Mouse (Mus musculus) regulatory T cell (primary cell): ENCODE measurements around the gene Trmt1.

ENCODE experiments used
- in situ Hi-C: fragments of 300-600 bp; cut with MboI, MseI; formaldehyde crosslinking; loops from one replicate; pipeline ENCODE4 v1.15.1; 2025; ENCODE audit warnings: high pct_unique_total_duplicates

Gene Trmt1

DNA sequence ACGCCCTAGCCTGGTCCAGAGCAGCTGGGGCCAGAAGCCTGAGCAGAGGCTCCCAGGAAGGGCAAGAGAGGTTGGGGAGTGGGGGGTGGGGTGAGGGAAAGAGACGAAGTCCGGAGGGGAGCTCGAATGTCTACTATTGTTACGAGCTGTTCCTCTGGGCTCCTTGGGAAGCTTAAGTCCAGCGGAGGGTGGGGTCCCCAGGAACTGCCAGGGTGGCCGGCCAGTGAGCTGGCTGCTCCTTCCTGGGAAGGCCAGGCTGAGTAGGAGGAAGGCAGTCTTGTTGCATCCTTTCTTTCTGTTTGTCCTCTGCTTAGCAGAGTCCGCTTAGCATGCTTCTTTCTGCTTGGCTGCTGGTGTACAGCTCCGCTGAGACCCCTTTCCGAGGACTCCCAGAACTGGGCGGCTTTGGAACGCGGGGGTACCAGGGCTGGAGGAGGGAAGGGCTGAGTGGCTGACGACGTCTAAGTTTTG lies 22.0 kb downstream of the Trmt1 start:
- in situ Hi-C loops = no loop called here

- in situ Hi-C loops = no loop called here
Observed at GRCm38 (mm10) chr8:84708774-84709475, 22.8 kb downstream of the Trmt1 start.

- in situ Hi-C loops = no loop called here
Observed at GRCm38 (mm10) chr8:84709931-84710330, 23.8 kb downstream of the Trmt1 start.

DNA sequence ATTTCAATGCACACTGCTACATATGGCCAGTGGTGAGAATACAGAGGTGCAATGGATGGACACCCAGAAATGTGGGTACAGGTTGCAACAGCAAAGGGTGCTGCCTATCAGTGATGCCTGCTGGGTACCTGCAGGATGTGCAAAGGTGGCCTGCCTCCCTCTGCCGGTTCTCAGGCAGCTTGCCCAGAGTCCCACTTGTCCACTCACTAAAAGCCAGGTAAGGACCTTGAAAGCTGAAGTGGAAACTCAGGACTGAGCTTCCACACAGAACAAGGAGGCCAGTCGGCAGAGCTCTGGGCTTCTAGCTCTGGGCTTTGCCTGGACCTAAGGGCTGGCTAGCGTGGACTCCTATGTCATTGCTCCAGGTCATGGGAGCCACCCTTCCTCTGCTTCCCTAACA lies 25.2 kb downstream of the Trmt1 start:
- in situ Hi-C loops = no loop called here

- in situ Hi-C loops = no loop called here
Observed at GRCm38 (mm10) chr8:84711933-84712758, 26.0 kb downstream of the Trmt1 start.

DNA sequence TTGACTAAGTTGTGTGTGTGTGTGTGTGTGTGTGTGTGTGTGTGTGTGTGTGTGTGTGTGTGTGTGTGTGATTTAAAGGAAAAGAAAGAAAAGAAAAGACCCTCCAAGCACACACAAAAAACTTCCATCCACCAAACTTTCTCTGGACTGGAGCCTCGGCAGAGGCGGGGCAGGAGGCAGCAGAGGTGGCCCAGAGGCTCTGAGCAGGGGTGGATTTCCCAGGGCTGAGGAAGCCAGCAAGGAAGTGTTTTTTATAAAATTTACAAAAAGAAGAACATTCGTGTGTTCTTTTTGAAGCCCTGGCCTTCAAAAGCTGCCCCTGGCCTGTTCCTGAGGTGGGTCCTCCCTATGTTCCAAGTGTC lies 26.6 kb downstream of the Trmt1 start:
- in situ Hi-C loops = no loop called here

GRCm38 (mm10) chr8:84713381-84713780 lies 27.3 kb downstream of the Trmt1 start:
- in situ Hi-C loops = no loop called here

GRCm38 (mm10) chr8:84714161-84714560 lies 28.1 kb downstream of the Trmt1 start:
- in situ Hi-C loops = no loop called here

GRCm38 (mm10) chr8:84715893-84716468 lies 29.9 kb downstream of the Trmt1 start:
- in situ Hi-C loops = no loop called here

DNA sequence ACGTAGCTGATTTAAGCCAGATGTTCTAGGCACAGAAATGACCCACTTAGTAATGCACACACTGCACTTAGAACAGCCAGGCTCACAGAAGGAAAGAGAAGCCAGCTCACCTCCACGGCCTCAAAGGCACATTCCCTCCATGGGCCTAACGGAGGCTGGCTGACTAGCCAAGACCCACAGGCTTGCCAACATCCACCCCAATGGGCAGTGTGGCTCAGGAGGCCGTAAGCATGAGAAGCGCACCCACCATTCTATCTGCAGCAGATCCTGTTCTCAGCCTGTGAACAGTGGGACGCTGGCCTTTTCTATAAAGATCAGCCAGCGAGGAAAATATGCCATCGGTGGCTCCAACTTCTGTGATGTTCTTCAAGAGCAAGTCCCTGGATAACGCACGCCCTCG lies 30.7 kb downstream of the Trmt1 start:
- in situ Hi-C loops = no loop called here

DNA sequence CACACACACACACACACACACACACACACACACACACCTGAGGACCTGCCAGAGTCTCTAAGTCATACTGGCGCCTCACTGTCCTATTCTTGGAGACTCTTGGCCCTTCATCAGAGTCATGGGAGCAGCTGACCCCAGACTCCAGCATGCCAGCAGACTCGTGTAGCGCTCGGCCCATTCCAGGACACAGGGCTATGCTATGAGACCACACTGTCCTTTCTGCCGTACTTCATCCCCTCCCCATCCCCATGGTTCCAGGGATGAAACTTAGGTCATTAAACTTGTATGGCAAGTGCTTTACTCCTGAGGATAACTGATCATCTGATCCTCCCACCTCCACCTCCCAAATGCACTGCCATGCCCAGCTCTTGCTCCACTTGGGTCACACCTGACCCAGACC lies 32.4 kb downstream of the Trmt1 start:
- in situ Hi-C loops = no loop called here

DNA sequence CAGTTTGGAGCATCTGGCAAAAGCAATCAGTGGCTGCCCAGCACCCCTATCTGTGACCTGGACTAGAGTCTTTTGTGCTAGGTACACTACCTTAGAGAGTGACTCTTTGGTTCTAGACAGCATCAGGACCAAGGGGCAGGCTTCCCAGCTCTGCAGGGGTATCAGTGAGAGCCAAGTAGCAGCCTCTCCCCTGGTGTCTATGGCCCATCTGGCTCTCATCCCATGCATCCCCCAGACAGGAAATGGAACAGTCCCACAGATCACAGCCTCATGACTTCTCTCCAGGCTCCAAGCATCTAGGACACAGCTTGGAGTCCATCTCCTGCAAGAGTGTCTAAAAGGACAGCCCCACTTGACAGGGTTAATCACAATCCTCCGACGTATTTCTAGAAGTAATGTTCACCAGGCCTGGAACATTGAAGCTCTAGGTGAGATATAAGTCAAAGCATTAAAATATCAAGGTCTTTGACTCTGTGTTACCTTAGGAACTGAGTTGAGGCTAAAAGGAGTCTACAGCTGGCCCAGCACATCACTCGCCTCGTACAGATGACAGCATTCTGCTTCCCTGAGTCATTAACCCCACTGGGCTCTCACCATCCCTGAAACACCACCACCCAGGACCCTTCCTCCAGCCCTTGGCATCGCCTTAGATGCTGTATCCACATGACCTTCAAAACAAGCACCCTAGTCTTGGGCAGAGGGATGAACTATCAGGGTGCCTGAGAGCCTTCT lies 33.0 kb downstream of the Trmt1 start:
- in situ Hi-C loops = no loop called here

DNA sequence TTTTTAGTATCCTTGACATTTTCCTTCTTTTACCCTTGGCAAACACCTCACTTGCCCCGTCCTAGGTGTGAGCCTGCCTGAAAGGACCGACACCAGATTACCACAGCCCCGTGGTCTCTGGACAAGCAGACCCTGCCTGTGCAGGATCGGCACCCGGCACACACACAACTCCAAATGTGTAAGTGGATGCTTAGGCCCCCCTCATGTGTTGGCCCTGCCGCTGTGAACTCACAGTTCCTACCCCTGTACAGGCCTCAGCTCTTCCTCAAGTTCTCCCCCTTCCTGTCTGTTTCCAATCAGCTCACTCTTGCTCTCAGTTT lies 36.4 kb downstream of the Trmt1 start:
- in situ Hi-C loops = no loop called here

DNA sequence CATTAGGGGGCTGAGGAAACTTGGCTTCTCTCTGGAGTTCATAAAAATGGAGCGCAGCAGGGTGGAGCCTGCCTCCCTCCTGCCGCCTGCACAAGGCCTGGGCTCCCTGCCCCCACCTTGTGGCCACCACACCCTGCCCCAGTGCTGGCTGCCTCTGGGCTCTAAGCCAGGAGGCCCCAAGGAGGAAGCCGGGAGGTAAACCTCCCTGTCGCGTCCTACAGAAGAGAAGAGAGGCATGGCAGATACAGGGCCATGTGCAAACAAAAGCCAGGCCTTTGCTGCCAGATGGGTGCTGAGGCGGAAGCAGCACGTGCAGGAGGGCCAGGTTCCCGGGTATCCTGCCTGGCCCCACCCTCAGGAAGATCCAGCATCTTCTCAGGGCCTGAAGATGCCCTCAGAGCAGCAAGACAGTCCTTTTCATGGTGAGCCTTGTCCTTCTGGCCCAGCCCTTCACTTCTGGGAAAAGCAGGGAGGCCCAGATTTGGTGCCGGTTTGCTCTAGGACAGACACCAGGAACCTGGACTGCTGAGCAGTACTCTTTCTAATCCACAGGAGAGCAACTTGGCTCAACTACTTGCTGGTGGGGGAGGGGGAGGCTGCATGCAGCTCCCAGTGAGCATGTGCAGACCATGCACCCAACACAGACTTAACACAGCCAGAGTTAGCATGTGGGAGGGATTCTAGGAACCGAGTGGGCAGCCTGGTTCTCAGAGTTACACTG lies 36.9 kb downstream of the Trmt1 start, which contains the start of gene G430095P16Rik:
G430095P16Rik (plus strand) TSS at position 158 of the 721 bp plus-strand sequence.
- in situ Hi-C loops = no loop called here

DNA sequence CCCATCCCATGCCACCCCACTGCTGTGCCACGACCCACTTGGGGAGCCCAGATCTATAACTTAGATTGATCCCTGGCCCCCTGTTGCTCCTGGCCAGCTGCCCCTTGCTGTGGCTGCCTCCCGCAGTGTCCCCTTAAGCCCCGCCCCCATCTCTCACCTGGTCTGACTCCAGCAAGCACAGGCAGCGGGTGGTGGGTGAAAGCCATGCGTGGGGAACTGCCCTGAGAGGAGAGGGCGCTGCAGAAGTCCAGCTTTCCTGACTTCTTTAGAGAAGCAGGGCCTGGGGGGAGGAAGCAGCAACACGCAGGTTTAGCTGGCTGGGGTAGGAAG lies 37.4 kb downstream of the Trmt1 start:
- in situ Hi-C loops = no loop called here

- in situ Hi-C loops = no loop called here
Observed at GRCm38 (mm10) chr8:84724683-84725082, 38.6 kb downstream of the Trmt1 start.

- in situ Hi-C loops = no loop called here
Observed at GRCm38 (mm10) chr8:84725246-84725940, 39.3 kb downstream of the Trmt1 start.

- in situ Hi-C loops = no loop called here
Observed at GRCm38 (mm10) chr8:84725941-84726259, 39.8 kb downstream of the Trmt1 start.

- in situ Hi-C loops = no loop called here
Observed at GRCm38 (mm10) chr8:84728474-84728873, 42.4 kb downstream of the Trmt1 start.

DNA sequence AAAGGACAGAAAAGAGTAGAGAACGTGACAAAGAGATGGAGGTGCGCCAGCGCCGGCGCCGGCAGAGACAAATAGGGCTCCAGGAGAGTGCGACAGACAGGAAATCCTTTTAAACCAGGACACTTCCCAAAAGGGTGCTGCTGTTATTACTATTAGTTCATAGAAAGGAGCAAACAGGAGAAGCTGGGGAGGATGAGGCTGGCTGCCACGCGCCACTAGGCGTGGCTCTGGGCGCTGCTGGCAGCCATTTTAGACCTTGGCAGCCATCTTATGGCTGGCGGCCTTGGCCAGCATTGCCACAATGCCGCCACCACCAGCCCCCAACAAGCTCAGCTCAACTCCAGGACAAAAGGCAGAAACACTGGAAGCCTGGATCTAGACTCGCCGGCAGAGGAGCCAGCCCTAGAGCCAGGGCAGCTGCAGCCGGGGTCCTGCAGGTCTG lies 43.8 kb downstream of the Trmt1 start:
- in situ Hi-C loops = no loop called here
